Comparison of ENCODE assay signal across 11 mouse cellular contexts in the genomic region with DNA sequence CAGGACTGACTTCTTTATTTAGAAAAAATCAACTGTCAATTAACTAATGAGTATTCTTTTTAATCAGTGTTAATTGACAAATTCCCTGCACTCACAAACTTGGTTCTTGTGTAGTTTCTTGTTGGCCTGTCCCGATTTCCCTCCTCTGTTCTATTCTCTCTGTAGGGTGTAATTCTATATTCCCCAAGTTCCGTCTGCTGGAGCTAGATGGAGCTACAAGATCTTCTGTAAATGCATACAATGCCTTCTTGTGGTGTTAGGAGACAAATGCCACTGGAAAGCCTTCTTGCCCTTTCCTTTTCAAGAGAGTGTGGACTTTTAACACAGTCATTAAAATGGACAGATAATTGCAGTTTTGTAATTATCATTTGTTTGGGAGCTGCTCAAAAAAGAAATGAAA.
DNase-seq lines count a peak whose midpoint lies in the region; ATAC-seq and TF ChIP-seq lines count a peak whose summit lies in the region.
"Had no signal": no experiment of that assay in that cellular context is flagged by ENCODE, and none has a peak within 500 bp of the region (broad histone marks: within the 10 kb centered on the region; RNA-seq: fewer than 3 reads in every experiment).

No protein-coding gene starts in this region.

- WGBS in intestine, postnatal 0 days: 34% methylated on average over 2 of the region's 2 CpGs
- 22% methylated on average over 2 of the region's 2 CpGs for WGBS in intestine, embryonic 16.5 days

- no peaks in the 10 kb centered on the region for H3K9me3 ChIP-seq in intestine, postnatal 0 days (ENCODE audit: control insufficient read depth)
- no peaks in the 10 kb centered on the region for H3K9me3 ChIP-seq in intestine, embryonic 16.5 days (ENCODE audit: control insufficient read depth, low read length)
- H3K9me3 ChIP-seq: forebrain, embryonic 12.5 days; limb, embryonic 12.5 days had no signal

- H3K36me3 ChIP-seq in intestine, postnatal 0 days (ENCODE audit: control insufficient read depth, insufficient read depth): no peaks in the 10 kb centered on the region
- H3K36me3 ChIP-seq in intestine, embryonic 16.5 days (ENCODE audit: control insufficient read depth, insufficient read depth, low read length): no peaks in the 10 kb centered on the region
- H3K36me3 ChIP-seq: forebrain, embryonic 12.5 days; limb, embryonic 12.5 days had no signal

- peak; percentile 87 for TF ChIP-seq CTCF in intestine, postnatal 0 days (IDR thresholded peaks at IDR 0.05; ENCODE audit: low read depth)

- H3K27ac ChIP-seq in intestine, postnatal 0 days (ENCODE audit: low read depth, low read length): no peak overlapping the region
- H3K27ac ChIP-seq in intestine, embryonic 16.5 days (ENCODE audit: low read length): no peak overlapping the region
- H3K27ac ChIP-seq: forebrain, embryonic 12.5 days; limb, embryonic 12.5 days had no signal

- ATAC-seq in intestine, postnatal 0 days: no peak
- ATAC-seq in intestine, embryonic 16.5 days: no peak
- no peak for ATAC-seq in erythroblast, adult 5-6 weeks (replicated peaks; ENCODE audit: low FRiP score, poor library complexity, severe bottlenecking)
- ATAC-seq in cerebellum, adult (ENCODE audit: insufficient number of reproducible peaks, low FRiP score, low TSS enrichment): no peak
- ATAC-seq: activated CD4-positive, CD25-positive, alpha-beta regulatory T cell, adult 4 months had no signal

- no peak overlapping the region for H3K4me3 ChIP-seq in intestine, postnatal 0 days (ENCODE audit: low read depth, low read length)
- H3K4me3 ChIP-seq in intestine, embryonic 16.5 days (ENCODE audit: low read length): no peak overlapping the region
- H3K4me3 ChIP-seq: forebrain, embryonic 12.5 days; limb, embryonic 12.5 days had no signal

- no peak overlapping the region for H3K9ac ChIP-seq in intestine, postnatal 0 days (ENCODE audit: low read depth, low read length)
- H3K9ac ChIP-seq in intestine, embryonic 16.5 days (ENCODE audit: low read depth, low read length): no peak overlapping the region
- H3K9ac ChIP-seq: forebrain, embryonic 12.5 days; limb, embryonic 12.5 days had no signal

- DNase-seq in right cerebral cortex, postnatal 10 days (ENCODE audit: low spot score in 2 of 2): peak; percentile 41 to 43
- DNase-seq in right cerebral cortex, postnatal 4 days: no peak
- peak; percentile 6 to 34 for DNase-seq in frontal cortex, postnatal 36 days (ENCODE audit: low spot score in 2 of 2)
- DNase-seq in urinary bladder, postnatal 10 days (ENCODE audit: low spot score): no peak

- H3K4me1 ChIP-seq in intestine, postnatal 0 days (replicated peaks; ENCODE audit: control insufficient read depth, insufficient read depth, low read length): peaks cover 8% of the 10 kb centered on the region; the same call in 1 of the 2 replicates
- peaks cover 13% of the 10 kb centered on the region for H3K4me1 ChIP-seq in intestine, embryonic 16.5 days (ENCODE audit: control insufficient read depth, insufficient read depth, low read length)

- H3K4me2 ChIP-seq in intestine, postnatal 0 days (replicated peaks; ENCODE audit: low read depth): no peak overlapping the region
- H3K4me2 ChIP-seq in intestine, embryonic 16.5 days (ENCODE audit: low read depth, low read length): no peak overlapping the region
- H3K4me2 ChIP-seq: forebrain, embryonic 12.5 days; limb, embryonic 12.5 days had no signal

- no peaks in the 10 kb centered on the region for H3K27me3 ChIP-seq in intestine, postnatal 0 days (replicated peaks; ENCODE audit: control insufficient read depth, insufficient read depth, low read length)
- H3K27me3 ChIP-seq in intestine, embryonic 16.5 days (replicated peaks; ENCODE audit: control insufficient read depth, insufficient read depth, low read length): no peaks in the 10 kb centered on the region
- H3K27me3 ChIP-seq: forebrain, embryonic 12.5 days; limb, embryonic 12.5 days had no signal

Comparison
In these comparisons a context has a peak if more than half of its experiments do, and no peak if none do; other contexts are left out.
1. DNase-seq: peak in right cerebral cortex, postnatal 10 days (2 of 2) and frontal cortex, postnatal 36 days (2 of 2); none in right cerebral cortex, postnatal 4 days (single experiment) and urinary bladder, postnatal 10 days (single experiment).